Mouse (Mus musculus) forebrain, embryonic 16.5 days (tissue): ENCODE measurements at regions not wholly inside any gene's neighbourhood (a gene's known extent, or its start where the extent isn't known, plus 50 kb on each side); places are given as distances from the start of the nearest gene placed in this dataset.

ENCODE experiments used
- ATAC-seq: fragments of 200-750 bp; cut with Nextera tagmentation; 2 replicates; pipeline ENCODE4 v1.8.0; 2017; ENCODE audit warnings: mild to moderate bottlenecking, moderate library complexity
- H3K27ac ChIP-seq: fragments of 300-500 bp; sonication (generic); 2 replicates; pipeline ENCODE4 v1.5.1; 2014; ENCODE audit warnings: low read length, control low read depth
- H3K27me3 ChIP-seq: fragments of 300-500 bp; sonication (generic); replicated peaks from 2 replicates; pipeline ENCODE4 v1.6.1; 2014; ENCODE audit warnings: low read length; ENCODE audit not compliant: control insufficient read depth, insufficient read depth
- H3K36me3 ChIP-seq: fragments of 300-500 bp; sonication (generic); 2 replicates; pipeline ENCODE4 v1.6.1; 2014; ENCODE audit not compliant: control insufficient read depth, insufficient read depth
- H3K4me1 ChIP-seq: fragments of 300-500 bp; sonication (generic); replicated peaks from 2 replicates; pipeline ENCODE4 v1.6.1; 2014; ENCODE audit warnings: low read length; ENCODE audit not compliant: control insufficient read depth, insufficient read depth
- H3K4me2 ChIP-seq: fragments of 300-500 bp; sonication (generic); 2 replicates; pipeline ENCODE4 v1.6.1; 2014; ENCODE audit warnings: mild to moderate bottlenecking, low read length, control low read depth
- H3K4me3 ChIP-seq: fragments of 300-500 bp; sonication (generic); replicated peaks from 2 replicates; pipeline ENCODE4 v1.5.1; 2014; ENCODE audit warnings: mild to moderate bottlenecking, low read length, control low read depth
- H3K9ac ChIP-seq: fragments of 300-500 bp; sonication (generic); replicated peaks from 2 replicates; pipeline ENCODE4 v1.6.1; 2014; ENCODE audit warnings: low read depth, low read length, control low read depth
- H3K9me3 ChIP-seq: fragments of 300-500 bp; sonication (generic); 2 replicates; pipeline ENCODE4 v1.6.1; 2016; ENCODE audit warnings: low read length; ENCODE audit not compliant: control insufficient read depth
- WGBS: fragments of 180-500 bp; shearing (Covaris S2); extraction: QIAGEN DNeasy Blood & Tissue Kit; methylation state at CpG from one replicate; pipeline ENCODE4 v1.1.7; 2014; 5-methylcytosine and 5-hydroxymethylcytosine counted together

GRCm38 (mm10) chr11:56349766-56350165, 309.0 kb upstream of the Nmur2 start:
- 83% methylated on average over 3 of the region's 3 CpGs for WGBS
- Histone ChIP-seq H3K27me3 (no peaks in the 10 kb centered on the region), H3K4me2 (no peak overlapping the region), H3K9ac (no peak overlapping the region), H3K4me3 (no peak overlapping the region), H3K36me3 (no peaks in the 10 kb centered on the region), H3K9me3 (no peaks in the 10 kb centered on the region), H3K4me1 (no peaks in the 10 kb centered on the region), H3K27ac (no peak overlapping the region)
- no peak for ATAC-seq

- Histone ChIP-seq H3K4me3 (no peak overlapping the region), H3K27me3 (no peaks in the 10 kb centered on the region), H3K9ac (no peak overlapping the region), H3K9me3 (no peaks in the 10 kb centered on the region), H3K27ac (no peak overlapping the region), H3K36me3 (no peaks in the 10 kb centered on the region), H3K4me2 (no peak overlapping the region), H3K4me1 (no peaks in the 10 kb centered on the region)
- no peak for ATAC-seq
- WGBS: 95% methylated on average over 5 of the region's 5 CpGs
Observed at GRCm38 (mm10) chr11:56348408-56348807, 307.6 kb upstream of the Nmur2 start.

DNA sequence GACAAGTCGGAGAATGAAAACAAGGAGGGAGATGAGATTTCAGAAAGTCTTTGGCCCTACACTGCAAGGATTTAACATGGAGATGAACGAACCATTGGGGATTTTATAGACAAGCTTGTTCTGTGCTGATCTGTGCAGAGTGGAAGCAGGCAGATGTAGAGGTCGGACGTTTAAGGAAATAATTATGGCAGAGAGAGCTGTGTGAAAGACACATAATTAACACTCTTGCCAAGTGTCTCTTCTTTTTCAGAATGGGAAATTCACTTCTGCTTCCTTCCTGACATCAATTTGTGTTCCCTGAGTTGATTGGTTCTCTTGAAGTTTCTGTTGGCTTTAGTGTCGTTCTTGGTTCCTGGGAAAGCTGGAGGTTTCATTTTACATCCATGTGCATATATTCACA, 302.3 kb upstream of the Nmur2 start:
- Histone ChIP-seq H3K9me3 (no peaks in the 10 kb centered on the region), H3K4me3 (no peak overlapping the region), H3K9ac (no peak overlapping the region), H3K27ac (0 out of 2 replicates have a peak overlapping the region, but pooled peaks have one; percentile 33), H3K36me3 (no peaks in the 10 kb centered on the region), H3K4me1 (peaks cover 4% of the 10 kb centered on the region; the same call in 1 of the 2 replicates), H3K27me3 (no peaks in the 10 kb centered on the region), H3K4me2 (no peak overlapping the region)
- WGBS: 53% methylated on average over 5 of the region's 5 CpGs
- no peak for ATAC-seq

- WGBS: 76% methylated on average over 1 of the region's 1 CpGs
- no peak overlapping the region for H3K27ac ChIP-seq
- H3K36me3 ChIP-seq: no peaks in the 10 kb centered on the region
- no peak for ATAC-seq
- peaks cover 4% of the 10 kb centered on the region; the same call in 1 of the 2 replicates for H3K4me1 ChIP-seq
- H3K27me3 ChIP-seq: no peaks in the 10 kb centered on the region
- H3K9me3 ChIP-seq: no peaks in the 10 kb centered on the region
- H3K9ac ChIP-seq: no peak overlapping the region
- no peak overlapping the region for H3K4me3 ChIP-seq
- no peak overlapping the region for H3K4me2 ChIP-seq
Observed at GRCm38 (mm10) chr11:56341731-56342130, 300.9 kb upstream of the Nmur2 start.

DNA sequence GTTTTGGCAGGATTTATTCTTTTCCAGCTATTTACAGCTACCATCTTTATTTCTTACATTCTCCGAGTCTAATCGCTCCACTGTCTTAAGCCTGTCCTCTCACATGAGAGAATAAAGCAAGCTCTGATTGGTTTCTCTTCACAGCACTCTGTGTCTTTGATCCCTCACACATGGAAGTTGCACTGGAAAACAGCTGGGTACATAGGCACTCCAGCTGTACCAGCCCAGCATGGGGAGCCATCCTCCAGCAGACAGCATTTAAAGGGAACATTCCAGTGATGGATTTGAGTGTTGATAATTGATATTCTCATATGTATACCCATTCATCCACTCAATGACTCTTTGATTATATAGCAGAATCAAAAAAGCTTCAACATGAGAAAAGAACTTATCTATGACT, 300.2 kb upstream of the Nmur2 start:
- Histone ChIP-seq H3K4me1 (peaks cover 4% of the 10 kb centered on the region; the same call in 1 of the 2 replicates), H3K27me3 (no peaks in the 10 kb centered on the region), H3K9me3 (no peaks in the 10 kb centered on the region), H3K36me3 (no peaks in the 10 kb centered on the region), H3K27ac (no peak overlapping the region), H3K4me3 (no peak overlapping the region), H3K4me2 (no peak overlapping the region), H3K9ac (no peak overlapping the region)
- 64% methylated on average over 2 of the region's 2 CpGs for WGBS
- peak; percentile 52; the same call in 1 of the 2 replicates for ATAC-seq

DNA sequence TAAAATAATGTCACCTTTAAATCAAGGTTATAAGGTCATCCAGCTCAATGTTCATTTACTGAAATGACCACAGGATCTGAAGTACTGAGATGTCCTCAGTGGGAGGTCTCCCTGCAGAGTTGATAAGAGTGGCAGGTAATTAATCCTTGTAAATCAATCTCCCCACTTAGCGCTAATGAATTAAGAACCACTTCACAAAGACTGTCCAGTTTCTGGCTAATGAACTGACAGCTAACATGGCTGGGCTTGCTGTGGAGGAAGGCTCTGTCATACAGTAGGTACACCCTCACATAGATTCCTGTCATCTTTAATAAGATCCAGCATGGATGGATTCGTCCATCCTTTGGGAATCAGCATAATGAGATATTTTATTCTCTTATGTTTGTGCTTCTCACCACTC, 297.7 kb upstream of the Nmur2 start:
- H3K4me3 ChIP-seq: no peak overlapping the region
- peaks cover 4% of the 10 kb centered on the region; the same call in 1 of the 2 replicates for H3K4me1 ChIP-seq
- H3K36me3 ChIP-seq: no peaks in the 10 kb centered on the region
- ATAC-seq: no peak
- 56% methylated on average over 2 of the region's 2 CpGs for WGBS
- no peak overlapping the region for H3K9ac ChIP-seq
- no peaks in the 10 kb centered on the region for H3K27me3 ChIP-seq
- no peak overlapping the region for H3K27ac ChIP-seq
- H3K9me3 ChIP-seq: no peaks in the 10 kb centered on the region
- H3K4me2 ChIP-seq: no peak overlapping the region

DNA sequence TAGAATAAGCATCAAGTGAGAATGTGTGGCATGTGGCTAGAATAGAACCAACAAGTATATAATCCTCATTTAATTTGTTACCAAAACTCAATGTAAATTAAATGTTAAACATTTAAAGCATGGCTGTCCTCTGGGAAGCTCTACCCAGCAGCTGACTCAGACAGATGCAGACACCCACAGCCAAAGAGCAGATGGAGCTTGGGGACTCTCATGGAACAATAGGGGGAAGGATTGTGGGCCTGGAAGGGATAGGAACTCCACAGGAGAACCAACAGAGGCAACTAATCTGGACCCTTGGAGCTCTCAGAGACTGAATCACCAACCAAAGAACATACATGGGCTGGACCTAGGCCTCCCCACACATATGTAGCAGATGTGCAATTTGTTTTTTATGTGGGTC, 295.1 kb upstream of the Nmur2 start:
- H3K4me2 ChIP-seq: no peak overlapping the region
- no peaks in the 10 kb centered on the region for H3K27me3 ChIP-seq
- ATAC-seq: no peak
- no peaks in the 10 kb centered on the region for H3K9me3 ChIP-seq
- no peak overlapping the region for H3K4me3 ChIP-seq
- no peaks in the 10 kb centered on the region for H3K36me3 ChIP-seq
- no peak overlapping the region for H3K9ac ChIP-seq
- no peaks in the 10 kb centered on the region for H3K4me1 ChIP-seq
- no peak overlapping the region for H3K27ac ChIP-seq

- Histone ChIP-seq H3K9me3 (no peaks in the 10 kb centered on the region), H3K4me3 (no peak overlapping the region), H3K27ac (no peak overlapping the region), H3K9ac (no peak overlapping the region), H3K27me3 (no peaks in the 10 kb centered on the region), H3K36me3 (no peaks in the 10 kb centered on the region), H3K4me2 (no peak overlapping the region), H3K4me1 (no peaks in the 10 kb centered on the region)
- 91% methylated on average over 3 of the region's 3 CpGs for WGBS
- no peak for ATAC-seq
Observed at GRCm38 (mm10) chr11:56320293-56320692, 279.5 kb upstream of the Nmur2 start.

DNA sequence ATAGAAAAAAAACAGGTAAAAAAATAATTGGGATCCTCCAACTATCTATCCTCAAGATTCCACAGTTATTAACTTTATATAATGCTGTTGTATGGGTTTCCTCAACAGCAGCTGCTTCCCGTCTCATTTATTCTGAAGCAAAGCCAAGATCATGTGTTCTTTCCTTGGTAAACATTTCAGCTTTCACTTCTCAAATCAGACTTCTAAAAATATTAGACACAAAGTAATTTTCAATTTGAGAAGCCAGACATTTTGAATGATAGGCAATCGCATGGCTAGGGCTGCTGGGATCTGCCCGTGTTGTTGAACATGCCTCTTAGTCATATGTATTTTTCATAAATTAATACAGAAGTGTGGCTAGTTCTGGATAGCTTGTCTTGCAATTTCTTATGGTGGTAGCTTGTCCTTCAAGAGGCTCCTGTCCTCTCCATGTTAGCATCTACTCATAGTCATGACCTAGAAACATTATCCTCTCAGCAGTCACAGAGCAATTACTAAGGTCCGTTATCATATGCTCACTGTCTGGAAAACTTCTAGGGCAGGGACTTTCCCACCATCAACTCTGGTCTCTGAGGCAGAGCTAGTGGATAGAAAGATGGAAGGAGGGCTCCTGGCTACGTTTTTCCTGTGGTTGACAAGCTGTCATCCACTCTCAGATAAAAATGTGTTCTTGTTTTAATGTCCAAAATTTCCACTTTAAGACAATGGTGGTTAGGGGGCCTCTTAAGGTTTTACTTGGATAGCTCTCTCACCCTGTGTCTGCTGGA, 274.6 kb upstream of the Nmur2 start:
- Histone ChIP-seq H3K9ac (no peak overlapping the region), H3K9me3 (no peaks in the 10 kb centered on the region), H3K4me3 (no peak overlapping the region), H3K4me1 (no peaks in the 10 kb centered on the region), H3K4me2 (no peak overlapping the region), H3K27ac (no peak overlapping the region), H3K27me3 (no peaks in the 10 kb centered on the region), H3K36me3 (no peaks in the 10 kb centered on the region)
- ATAC-seq: no peak
- 73% methylated on average over 5 of the region's 5 CpGs for WGBS

GRCm38 (mm10) chr11:56309549-56309948, 268.7 kb upstream of the Nmur2 start:
- Histone ChIP-seq H3K9me3 (no peaks in the 10 kb centered on the region), H3K4me1 (no peaks in the 10 kb centered on the region), H3K4me3 (no peak overlapping the region), H3K36me3 (no peaks in the 10 kb centered on the region), H3K9ac (no peak overlapping the region), H3K27ac (no peak overlapping the region), H3K27me3 (no peaks in the 10 kb centered on the region), H3K4me2 (no peak overlapping the region)
- ATAC-seq: no peak
- WGBS: 97% methylated on average over 1 of the region's 1 CpGs
